Mouse (Mus musculus): ENCODE data around the gene Rgs16.

The Rgs16 gene

GRCm38 (mm10) chr1:153740145-153740544 is at the start of gene Rgs16:
TSS of gene Rgs16 (plus strand) at chr1:153740349.
- DNase-seq (ENCODE audit: low spot score): no peak

- DNase-seq (ENCODE audit: low spot score): no peak
Measured at GRCm38 (mm10) chr1:153692526-153692925, 47.6 kb upstream of the Rgs16 start.

DNA sequence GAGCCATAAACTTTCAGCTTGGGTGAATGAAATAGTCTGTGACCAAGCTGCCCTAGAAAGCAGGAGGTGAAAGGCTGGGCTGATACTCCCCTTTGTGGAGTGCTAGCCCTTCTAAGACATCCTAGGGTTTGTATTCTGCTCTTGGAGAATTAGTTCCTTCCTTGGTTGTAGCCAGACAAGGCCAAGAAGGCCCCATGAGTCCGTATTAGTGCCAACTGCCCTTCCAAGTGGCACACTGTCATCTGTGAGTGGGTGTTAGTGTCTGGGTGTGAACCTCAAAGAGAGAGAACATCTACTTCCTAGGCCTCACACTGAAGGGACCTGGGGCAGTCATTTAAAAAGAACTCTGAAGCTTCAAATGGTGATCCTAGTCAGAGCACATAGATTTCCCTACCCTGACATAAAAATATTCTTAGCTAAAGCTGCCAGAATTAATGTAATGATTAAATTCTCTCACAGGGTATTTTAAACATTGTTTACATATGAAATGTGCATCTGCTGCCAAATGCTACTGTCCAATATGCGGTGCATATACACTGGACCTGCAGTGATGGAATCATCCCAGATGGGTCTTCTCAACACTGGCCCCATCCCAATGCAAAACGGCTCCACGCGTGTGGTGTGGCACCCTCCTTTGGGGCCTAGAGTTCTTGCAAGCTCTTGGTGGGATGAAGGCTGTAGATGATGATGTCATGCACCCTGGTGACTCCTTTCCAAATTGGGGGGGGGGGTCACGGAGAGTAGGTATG is 45.6 kb upstream of the Rgs16 start:
- DNase-seq (ENCODE audit: low spot score): no peak

DNA sequence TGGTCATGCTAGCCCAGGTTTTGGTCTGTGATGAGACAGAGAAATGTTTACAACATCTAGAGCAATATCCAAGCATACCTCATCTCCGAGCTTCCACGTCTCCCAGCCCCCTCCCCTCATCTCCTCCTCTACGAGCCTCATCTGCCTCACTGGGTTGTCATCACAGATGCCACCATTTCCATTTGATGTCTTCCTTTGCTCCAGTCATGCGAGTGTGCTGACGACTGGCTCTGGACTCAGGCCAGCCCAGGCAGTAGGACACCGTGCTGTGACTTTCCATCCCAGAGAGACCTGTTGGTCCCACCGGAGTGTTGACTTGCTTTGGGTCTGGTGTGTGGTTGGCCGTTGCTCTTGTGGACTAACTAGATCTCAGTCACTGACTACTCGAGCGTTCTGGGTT is 44.8 kb upstream of the Rgs16 start:
- DNase-seq (ENCODE audit: low spot score): no peak

- no peak for DNase-seq (ENCODE audit: low spot score)
Measured at GRCm38 (mm10) chr1:153696093-153696492, 44.1 kb upstream of the Rgs16 start.

GRCm38 (mm10) chr1:153696541-153696940 is 43.6 kb upstream of the Rgs16 start:
- DNase-seq (ENCODE audit: low spot score): no peak

- DNase-seq (ENCODE audit: low spot score): no peak
Measured at GRCm38 (mm10) chr1:153697581-153698251, 42.4 kb upstream of the Rgs16 start.

GRCm38 (mm10) chr1:153698311-153699084 is 41.7 kb upstream of the Rgs16 start:
- DNase-seq (ENCODE audit: low spot score): no peak

DNA sequence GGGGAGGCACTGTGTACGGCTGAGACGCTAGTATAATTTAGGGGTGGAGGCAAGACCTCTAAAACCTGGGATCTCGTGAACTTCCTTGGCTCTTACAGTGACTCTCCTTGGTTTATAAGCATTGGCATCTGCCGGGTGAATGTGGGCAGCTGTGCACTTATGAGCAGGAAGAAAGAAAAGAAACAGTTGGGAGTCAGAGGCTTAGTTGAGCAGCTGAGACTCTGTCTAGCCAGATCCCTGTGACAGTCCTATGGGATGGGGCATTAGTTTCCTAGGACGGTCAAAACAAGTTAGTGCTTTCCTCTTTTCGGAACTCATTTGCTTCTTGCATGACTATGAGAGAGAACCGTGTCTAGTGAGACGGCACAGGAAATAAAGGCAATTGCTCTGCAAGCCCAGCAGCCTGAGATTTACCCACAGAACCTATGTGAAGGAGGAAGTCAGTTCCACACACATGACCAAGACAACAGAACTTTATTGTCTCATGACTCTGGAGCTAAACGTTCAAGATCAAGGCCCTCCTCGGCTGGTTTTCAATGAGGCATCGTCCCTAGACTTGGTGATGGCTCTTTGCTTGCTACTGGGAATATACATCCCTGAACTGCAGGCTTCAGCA is 39.6 kb upstream of the Rgs16 start:
- no peak for DNase-seq (ENCODE audit: low spot score)

DNA sequence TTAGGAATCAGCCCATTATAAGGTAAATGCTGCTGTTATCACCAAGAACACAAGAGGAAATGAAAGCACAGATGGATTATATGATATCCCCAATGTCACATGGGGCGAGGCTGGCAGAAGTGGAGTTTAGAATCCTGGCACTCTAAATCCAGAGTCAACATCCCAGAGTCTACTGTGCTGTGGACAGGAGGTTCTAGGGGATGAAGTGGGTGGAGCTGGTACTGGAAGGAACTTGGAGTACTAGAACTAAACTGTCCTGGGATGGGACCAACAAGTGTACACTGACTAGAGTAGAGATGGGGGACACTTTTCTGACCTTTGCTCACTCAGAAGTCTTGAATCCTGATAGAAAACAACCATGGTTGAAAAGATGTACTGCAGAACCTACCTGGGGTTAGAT is 38.7 kb upstream of the Rgs16 start:
- DNase-seq (ENCODE audit: low spot score): no peak

DNA sequence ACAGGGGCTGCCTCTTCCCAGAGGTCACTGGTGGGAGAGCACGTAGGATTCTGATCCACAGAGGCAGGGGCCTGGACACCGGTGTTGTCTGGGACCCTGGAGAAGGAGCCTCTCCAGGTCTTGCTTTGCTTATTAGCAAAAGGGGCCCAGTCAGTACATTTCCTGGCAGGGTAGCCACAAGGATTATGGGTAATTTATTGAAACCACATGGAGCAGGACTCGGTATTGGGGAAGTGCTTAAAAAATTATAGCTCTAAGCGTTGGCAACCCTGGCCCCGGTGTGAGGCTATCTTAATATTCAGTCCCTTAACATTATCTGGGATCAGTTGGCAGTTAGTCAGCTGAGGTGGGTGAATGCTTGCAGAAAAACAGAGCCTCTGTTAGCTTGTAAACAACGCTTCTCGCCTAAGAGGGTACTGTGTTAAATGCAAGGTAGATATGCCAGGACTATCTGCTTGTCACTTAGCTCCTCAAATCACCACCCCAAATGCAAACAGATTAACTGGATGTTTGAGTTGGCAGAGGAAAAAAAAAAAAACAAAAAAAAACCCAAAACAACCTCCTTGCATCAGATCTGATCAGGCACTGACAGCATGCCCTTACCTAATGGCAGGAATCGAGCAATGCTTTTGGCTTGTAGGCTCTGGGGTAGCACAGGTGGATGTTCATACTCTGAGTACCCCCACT is 37.8 kb upstream of the Rgs16 start:
- no peak for DNase-seq (ENCODE audit: low spot score)

DNA sequence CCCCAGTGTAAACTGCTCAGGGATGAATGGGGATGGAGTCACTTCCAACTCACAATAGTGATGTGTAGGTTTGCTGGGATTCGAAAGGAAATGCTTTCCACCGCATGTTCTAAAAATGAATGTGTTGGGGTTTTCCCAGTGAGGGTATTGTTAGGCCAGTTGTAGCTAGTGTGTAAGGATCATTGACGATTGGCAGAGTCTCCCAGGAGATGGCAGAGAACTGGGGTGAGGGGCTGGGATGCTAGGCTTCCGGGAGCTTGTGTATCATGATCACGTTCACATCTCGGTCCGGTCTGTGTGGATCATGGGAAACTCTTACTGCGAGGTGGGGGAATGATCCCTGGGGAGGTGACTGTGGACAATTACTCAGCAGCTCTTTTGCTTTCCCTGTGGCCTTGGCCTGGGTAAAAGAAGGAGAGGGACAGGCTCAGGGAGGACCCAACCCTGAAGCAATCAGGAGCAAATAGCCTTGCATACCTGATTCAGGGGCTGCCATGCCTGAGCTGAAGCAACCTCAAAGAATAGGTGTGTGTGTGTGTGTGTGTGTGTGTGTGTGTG is 37.2 kb upstream of the Rgs16 start:
- DNase-seq (ENCODE audit: low spot score): no peak

DNA sequence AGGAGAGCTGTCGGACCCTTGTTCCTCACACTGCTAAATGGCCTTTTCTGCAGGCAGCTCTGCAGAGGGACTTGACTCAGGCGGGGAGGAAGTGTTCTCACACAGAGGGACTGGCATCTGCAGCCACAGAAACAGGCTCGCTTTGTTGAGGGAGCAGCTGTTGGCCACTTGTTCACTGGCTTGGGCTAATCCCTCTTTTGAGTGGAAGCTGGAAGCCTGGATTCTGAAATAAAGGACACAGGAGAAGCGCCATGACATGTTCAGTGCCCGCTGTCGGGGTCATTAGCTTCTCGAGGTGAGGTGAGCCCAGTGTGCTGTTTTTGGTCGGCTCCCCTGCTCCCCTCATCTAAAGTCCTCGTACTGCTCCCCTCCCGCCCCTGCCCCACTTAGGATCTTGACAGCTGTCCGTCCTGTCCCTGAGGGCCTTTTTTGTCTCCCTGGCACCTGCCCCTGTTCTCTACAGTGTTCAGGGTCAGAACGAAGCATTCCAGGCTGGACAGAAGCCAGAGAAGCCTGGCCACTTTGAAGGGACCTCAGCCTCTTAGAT is 36.6 kb upstream of the Rgs16 start:
- no peak for DNase-seq (ENCODE audit: low spot score)

GRCm38 (mm10) chr1:153704174-153704573 is 36.0 kb upstream of the Rgs16 start:
- DNase-seq (ENCODE audit: low spot score): no peak

GRCm38 (mm10) chr1:153704996-153705395 is 35.2 kb upstream of the Rgs16 start:
- DNase-seq (ENCODE audit: low spot score): no peak

GRCm38 (mm10) chr1:153708626-153709025 is 31.5 kb upstream of the Rgs16 start:
- DNase-seq (ENCODE audit: low spot score): no peak

- no peak for DNase-seq (ENCODE audit: low spot score)
Measured at GRCm38 (mm10) chr1:153709451-153709850, 30.7 kb upstream of the Rgs16 start.

DNA sequence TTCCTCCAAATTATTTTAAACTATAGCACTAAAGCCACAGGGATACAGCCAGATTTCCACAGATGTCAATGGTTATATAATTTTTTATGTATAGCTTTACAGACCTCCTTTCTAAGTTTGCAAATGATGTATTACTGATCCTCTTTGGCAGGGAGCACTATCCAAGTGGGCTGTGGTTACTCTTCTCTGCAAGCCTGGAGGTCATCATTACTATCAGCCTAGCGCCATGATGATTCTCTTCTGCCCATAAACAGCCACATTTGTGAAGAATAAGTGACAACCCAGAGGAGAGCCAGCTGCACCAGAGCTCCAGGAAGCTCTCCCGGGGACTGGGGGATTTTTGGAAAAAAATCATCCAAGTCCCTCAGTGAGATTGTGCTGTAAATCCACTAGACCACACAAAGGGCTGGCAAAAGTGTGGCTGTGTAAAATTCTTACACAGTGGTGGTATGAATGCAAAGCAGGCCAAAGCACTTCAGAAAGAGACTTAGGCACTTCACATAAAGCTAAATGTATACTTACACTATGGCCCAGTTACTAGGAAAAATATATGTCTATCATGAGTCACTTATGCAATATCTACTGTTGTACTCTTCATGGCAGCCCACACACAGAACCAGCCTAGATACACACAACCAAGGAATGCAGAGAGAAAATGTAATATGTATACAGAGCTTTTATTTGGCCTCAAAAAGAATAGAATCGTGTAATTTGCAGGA is 28.4 kb upstream of the Rgs16 start:
- DNase-seq (ENCODE audit: low spot score): no peak

DNA sequence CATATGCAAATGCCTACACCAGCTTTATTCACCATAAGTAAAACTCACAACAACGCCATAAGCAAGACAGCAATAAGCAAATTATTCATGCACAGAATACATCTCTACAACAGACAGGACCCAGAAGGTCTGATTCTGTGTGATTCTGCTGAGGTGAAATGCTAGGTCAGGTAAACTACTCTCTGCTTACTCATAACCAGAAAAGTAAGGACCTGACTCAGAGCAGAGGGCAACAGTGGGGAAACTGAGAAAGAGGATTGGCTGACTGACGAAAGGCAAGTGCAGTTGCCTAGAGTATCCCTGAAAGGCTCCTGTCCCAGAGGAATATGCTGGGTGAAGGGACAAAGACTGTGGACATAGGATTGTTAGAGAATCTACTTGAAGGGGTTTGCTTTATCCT is 27.5 kb upstream of the Rgs16 start:
- DNase-seq (ENCODE audit: low spot score): no peak

DNA sequence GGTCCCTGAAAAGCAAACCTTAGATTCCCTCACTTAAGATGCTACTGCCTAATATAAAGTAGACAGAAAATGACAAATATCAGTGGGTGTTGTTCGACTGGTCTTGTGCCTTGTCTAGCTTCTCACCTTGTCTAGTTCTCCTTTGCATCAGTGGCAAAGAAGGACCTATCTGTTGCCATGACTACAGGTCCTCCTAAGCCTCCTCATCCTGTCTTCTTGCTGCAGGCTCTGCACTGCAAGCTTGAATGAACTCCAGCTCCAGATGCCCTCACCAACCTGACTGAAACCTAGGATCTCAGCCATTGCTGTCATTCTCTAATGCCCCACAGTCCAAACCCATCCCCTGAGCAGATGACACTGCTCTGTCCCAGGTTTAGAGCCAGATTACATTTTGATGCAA is 22.2 kb upstream of the Rgs16 start:
- DNase-seq (ENCODE audit: low spot score): no peak

DNA sequence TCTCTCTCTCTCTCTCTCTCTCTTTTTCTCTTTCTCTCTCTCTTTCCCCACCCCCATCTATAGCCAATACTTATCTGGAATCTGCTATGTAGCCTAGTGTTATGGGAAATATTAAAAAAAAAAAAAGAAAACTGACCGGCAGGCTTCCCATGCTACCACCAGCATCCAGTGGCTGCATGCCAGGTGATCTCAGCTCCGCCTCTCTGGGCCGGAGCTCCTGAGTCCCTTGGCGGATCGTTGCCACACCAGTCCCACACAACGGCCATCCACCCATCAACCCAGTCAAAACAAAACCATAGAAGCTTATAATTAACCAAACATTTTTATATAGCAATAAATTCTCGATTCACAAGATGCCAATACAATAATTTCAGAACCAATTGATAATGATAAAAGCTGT is 19.2 kb upstream of the Rgs16 start:
- DNase-seq (ENCODE audit: low spot score): no peak
